Mouse (Mus musculus): ENCODE measurements around the gene Ehbp1.
A peak's percentile ranks its signal among the peaks of the same experiment; 100 is the strongest.

Gene Ehbp1

GRCm38 (mm10) chr11:22286885-22287512 lies 55.1 kb downstream of the Ehbp1 start:
- peak; percentile 94 for DNase-seq (ENCODE audit: low read depth, low spot score)

GRCm38 (mm10) chr11:22286371-22286872 lies 55.7 kb downstream of the Ehbp1 start:
- no peak for DNase-seq (ENCODE audit: low read depth, low spot score)

- DNase-seq (ENCODE audit: low read depth, low spot score): no peak
Measured at GRCm38 (mm10) chr11:22276656-22277055, 65.4 kb downstream of the Ehbp1 start.

- DNase-seq (ENCODE audit: low read depth, low spot score): no peak
Measured at GRCm38 (mm10) chr11:22274144-22274543, 67.9 kb downstream of the Ehbp1 start.

GRCm38 (mm10) chr11:22273378-22273777 lies 68.7 kb downstream of the Ehbp1 start:
- DNase-seq (ENCODE audit: low read depth, low spot score): no peak

GRCm38 (mm10) chr11:22271889-22272288 lies 70.2 kb downstream of the Ehbp1 start:
- no peak for DNase-seq (ENCODE audit: low read depth, low spot score)

GRCm38 (mm10) chr11:22269643-22270042 lies 72.4 kb downstream of the Ehbp1 start:
- no peak for DNase-seq (ENCODE audit: low read depth, low spot score)

- DNase-seq (ENCODE audit: low read depth, low spot score): no peak
Measured at GRCm38 (mm10) chr11:22269173-22269572, 72.9 kb downstream of the Ehbp1 start.

- no peak for DNase-seq (ENCODE audit: low read depth, low spot score)
Measured at GRCm38 (mm10) chr11:22267014-22267413, 75.1 kb downstream of the Ehbp1 start.

- DNase-seq (ENCODE audit: low read depth, low spot score): no peak
Measured at GRCm38 (mm10) chr11:22255418-22255817, 86.7 kb downstream of the Ehbp1 start.

GRCm38 (mm10) chr11:22249363-22249762 lies 92.7 kb downstream of the Ehbp1 start:
- no peak for DNase-seq (ENCODE audit: low read depth, low spot score)

- DNase-seq (ENCODE audit: low read depth, low spot score): no peak
Measured at GRCm38 (mm10) chr11:22247736-22248135, 94.4 kb downstream of the Ehbp1 start.

- DNase-seq (ENCODE audit: low read depth, low spot score): no peak
Measured at GRCm38 (mm10) chr11:22247069-22247468, 95.0 kb downstream of the Ehbp1 start.

- DNase-seq (ENCODE audit: low read depth, low spot score): no peak
Measured at GRCm38 (mm10) chr11:22235558-22235957, 106.5 kb downstream of the Ehbp1 start.

- DNase-seq (ENCODE audit: low read depth, low spot score): no peak
Measured at GRCm38 (mm10) chr11:22234739-22235138, 107.4 kb downstream of the Ehbp1 start.

- no peak for DNase-seq (ENCODE audit: low read depth, low spot score)
Measured at GRCm38 (mm10) chr11:22230906-22231305, 111.2 kb downstream of the Ehbp1 start.

GRCm38 (mm10) chr11:22225619-22226018 lies 116.5 kb downstream of the Ehbp1 start:
- DNase-seq (ENCODE audit: low read depth, low spot score): peak; percentile 30

GRCm38 (mm10) chr11:22218222-22218621 lies 123.9 kb downstream of the Ehbp1 start:
- DNase-seq (ENCODE audit: low read depth, low spot score): no peak

GRCm38 (mm10) chr11:22216941-22217340 lies 125.2 kb downstream of the Ehbp1 start:
- no peak for DNase-seq (ENCODE audit: low read depth, low spot score)

GRCm38 (mm10) chr11:22206611-22207010 lies 135.5 kb downstream of the Ehbp1 start:
- DNase-seq (ENCODE audit: low read depth, low spot score): no peak

GRCm38 (mm10) chr11:22206191-22206590 lies 135.9 kb downstream of the Ehbp1 start:
- DNase-seq (ENCODE audit: low read depth, low spot score): no peak

GRCm38 (mm10) chr11:22203413-22203812 lies 138.7 kb downstream of the Ehbp1 start:
- no peak for DNase-seq (ENCODE audit: low read depth, low spot score)

- DNase-seq (ENCODE audit: low read depth, low spot score): no peak
Measured at GRCm38 (mm10) chr11:22201125-22201524, 141.0 kb downstream of the Ehbp1 start.

- DNase-seq (ENCODE audit: low read depth, low spot score): no peak
Measured at GRCm38 (mm10) chr11:22199881-22200280, 142.2 kb downstream of the Ehbp1 start.
